Mouse (Mus musculus) heart, postnatal 4 days (tissue): ENCODE measurements around the gene Gnaz. TPM values are rescaled to one million over a fixed set of nuclear protein-coding genes. Genes with fewer than 3 reads are reported as not detected.

Source experiments
- DNase-seq: peaks from one replicate; pipeline ENCODE4 v3.0.0; 2021
- total RNA-seq, 2 experiments: library from RNA; stranded (reverse); gene quantifications; 2 replicates each; pipeline ENCODE4 v1.2.3; 2021

Gnaz gene
- 1 to 10 TPM in 1 of 2 experiments, under 1 TPM in 1; 0.83 to 1.4 TPM for total RNA-seq

- peak; percentile 97 for DNase-seq
These were observed at the start of gene Gnaz for GRCm38 (mm10) chr10:74966850-74967451. Gnaz (plus strand) TSS chr10:74967177.

GRCm38 (mm10) chr10:74919277-74919676, 47.7 kb upstream of the Gnaz start:
- no peak for DNase-seq

GRCm38 (mm10) chr10:74920853-74921567, 46.0 kb upstream of the Gnaz start:
- peak; percentile 64 for DNase-seq

- DNase-seq = no peak
These were observed 45.4 kb upstream of the Gnaz start for GRCm38 (mm10) chr10:74921614-74922013.

GRCm38 (mm10) chr10:74922763-74923162, 44.2 kb upstream of the Gnaz start:
- peak; percentile 37 for DNase-seq

GRCm38 (mm10) chr10:74924274-74924673, 42.7 kb upstream of the Gnaz start:
- no peak for DNase-seq

- DNase-seq = peak; percentile 50
These were observed 41.7 kb upstream of the Gnaz start for GRCm38 (mm10) chr10:74925324-74925723.

GRCm38 (mm10) chr10:74928276-74928675, 38.7 kb upstream of the Gnaz start:
- DNase-seq = no peak

- DNase-seq = no peak
These were observed 37.4 kb upstream of the Gnaz start for GRCm38 (mm10) chr10:74929578-74929977.

GRCm38 (mm10) chr10:74930541-74930940, 36.4 kb upstream of the Gnaz start:
- no peak for DNase-seq

GRCm38 (mm10) chr10:74931631-74932030, 35.3 kb upstream of the Gnaz start:
- no peak for DNase-seq

GRCm38 (mm10) chr10:74932487-74932886, 34.5 kb upstream of the Gnaz start:
- DNase-seq = no peak

- DNase-seq = peak; percentile 1
These were observed 33.3 kb upstream of the Gnaz start for GRCm38 (mm10) chr10:74933548-74934190.

GRCm38 (mm10) chr10:74934521-74934920, 32.5 kb upstream of the Gnaz start:
- no peak for DNase-seq

GRCm38 (mm10) chr10:74935016-74935415, 32.0 kb upstream of the Gnaz start:
- peak; percentile 18 for DNase-seq

- peak; percentile 23 for DNase-seq
These were observed 29.8 kb upstream of the Gnaz start for GRCm38 (mm10) chr10:74937003-74937790.

GRCm38 (mm10) chr10:74938410-74938809, 28.6 kb upstream of the Gnaz start:
- no peak for DNase-seq

- no peak for DNase-seq
These were observed 27.7 kb upstream of the Gnaz start for GRCm38 (mm10) chr10:74939300-74939699.

- DNase-seq = no peak
These were observed 26.2 kb upstream of the Gnaz start for GRCm38 (mm10) chr10:74940795-74941194.

GRCm38 (mm10) chr10:74952830-74953443, 14.0 kb upstream of the Gnaz start:
- no peak for DNase-seq

- no peak for DNase-seq
These were observed 2.6 kb upstream of the Gnaz start for GRCm38 (mm10) chr10:74964380-74964779.

GRCm38 (mm10) chr10:74967651-74968267, 782 bp downstream of the Gnaz start:
- no peak for DNase-seq
